Comparison of ENCODE assay signal across 8 mouse cellular contexts in the genomic region with DNA sequence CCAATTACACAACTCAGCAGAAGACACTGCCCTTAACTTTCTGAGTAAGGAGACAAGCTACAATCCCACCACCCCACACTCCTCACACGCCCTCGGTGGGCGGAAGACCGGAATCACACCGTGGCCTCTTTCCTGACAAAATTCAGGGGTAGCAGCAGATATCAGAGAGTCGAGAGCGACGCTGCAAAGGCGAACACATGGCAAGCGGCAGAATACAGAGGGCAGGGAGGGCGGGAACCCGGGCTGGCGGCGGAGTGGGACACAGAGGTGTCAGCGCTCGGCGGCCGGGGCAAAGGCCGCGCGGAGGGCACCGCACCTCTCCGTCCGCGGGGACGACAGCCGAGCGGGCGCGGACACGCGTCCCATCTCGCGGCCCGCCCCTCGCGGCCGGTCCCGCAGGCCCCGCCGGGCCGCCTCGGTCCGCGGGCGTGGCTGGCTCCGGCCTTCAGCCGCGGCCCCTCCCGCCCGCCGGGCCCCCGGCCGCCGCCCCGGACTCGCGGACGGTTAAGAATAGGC. TPM values are rescaled to one million over a fixed set of nuclear protein-coding genes. Genes with fewer than 3 reads are reported as not detected.
DNase-seq lines count a peak whose midpoint lies in the region; ATAC-seq and TF ChIP-seq lines count a peak whose summit lies in the region.

No protein-coding gene starts in this region.

- H3K27ac ChIP-seq in kidney, postnatal 0 days = peak overlapping the region; percentile 95
- peak overlapping the region; percentile 74 for H3K27ac ChIP-seq in forebrain, embryonic 11.5 days (ENCODE audit: low read depth, low read length)
- peak overlapping the region; percentile 92 for H3K27ac ChIP-seq in intestine, embryonic 16.5 days (ENCODE audit: low read length)

- peak; percentile 84 for ATAC-seq in kidney, postnatal 0 days (replicated peaks; ENCODE audit: low FRiP score, low read depth)
- peak; percentile 82 for ATAC-seq in forebrain, embryonic 11.5 days (replicated peaks; ENCODE audit: low FRiP score)
- peak; percentile 86 for ATAC-seq in intestine, embryonic 16.5 days
- peak; percentile 13 for ATAC-seq in megakaryocyte, adult 5-6 weeks (ENCODE audit: poor library complexity, severe bottlenecking)
- no peak for ATAC-seq in frontal cortex, adult (ENCODE audit: low TSS enrichment)

- WGBS in kidney, postnatal 0 days = 1% methylated on average over 23 of the region's 59 CpGs
- WGBS in forebrain, embryonic 11.5 days = under 1% methylated on average over 42 of the region's 59 CpGs
- WGBS in intestine, embryonic 16.5 days = under 1% methylated on average over 56 of the region's 59 CpGs

- peak overlapping the region; percentile 85 for H3K4me3 ChIP-seq in kidney, postnatal 0 days (replicated peaks; ENCODE audit: low read depth, low read length)
- peak overlapping the region; percentile 83 for H3K4me3 ChIP-seq in forebrain, embryonic 11.5 days (ENCODE audit: low read depth, low read length)
- peak overlapping the region; percentile 78 for H3K4me3 ChIP-seq in intestine, embryonic 16.5 days (ENCODE audit: low read length)

- no peak for TF ChIP-seq CTCF in kidney, postnatal 0 days (IDR thresholded peaks at IDR 0.05; ENCODE audit: low read depth)

- no peaks in the 10 kb centered on the region for H3K9me3 ChIP-seq in kidney, postnatal 0 days (replicated peaks; ENCODE audit: low read length)
- no peaks in the 10 kb centered on the region for H3K9me3 ChIP-seq in forebrain, embryonic 11.5 days (ENCODE audit: control insufficient read depth, low read length)
- no peaks in the 10 kb centered on the region for H3K9me3 ChIP-seq in intestine, embryonic 16.5 days (ENCODE audit: control insufficient read depth, low read length)

- no peaks in the 10 kb centered on the region for H3K36me3 ChIP-seq in kidney, postnatal 0 days (ENCODE audit: insufficient read depth, low read length)
- H3K36me3 ChIP-seq in forebrain, embryonic 11.5 days (ENCODE audit: control insufficient read depth, insufficient read depth, low read length) = no peaks in the 10 kb centered on the region
- no peaks in the 10 kb centered on the region for H3K36me3 ChIP-seq in intestine, embryonic 16.5 days (ENCODE audit: control insufficient read depth, insufficient read depth, low read length)

- no peaks in the 10 kb centered on the region for H3K27me3 ChIP-seq in kidney, postnatal 0 days (ENCODE audit: insufficient read depth, low read length)
- no peaks in the 10 kb centered on the region for H3K27me3 ChIP-seq in forebrain, embryonic 11.5 days (ENCODE audit: control insufficient read depth, insufficient read depth, low read length)
- H3K27me3 ChIP-seq in intestine, embryonic 16.5 days (replicated peaks; ENCODE audit: control insufficient read depth, insufficient read depth, low read length) = no peaks in the 10 kb centered on the region

- H3K4me2 ChIP-seq in kidney, postnatal 0 days (ENCODE audit: low read length) = peak overlapping the region; percentile 82
- H3K4me2 ChIP-seq in forebrain, embryonic 11.5 days (ENCODE audit: low read depth, low read length, severe bottlenecking) = peak overlapping the region; percentile 67
- peak overlapping the region; percentile 57 for H3K4me2 ChIP-seq in intestine, embryonic 16.5 days (ENCODE audit: low read depth, low read length)

- DNase-seq in kidney, postnatal 0 days (ENCODE audit: low spot score) = no peak
- no peak for DNase-seq in kidney, adult 9 months
- DNase-seq in Muller cell, postnatal 12 days (ENCODE audit: inconsistent ontology term) = peak; percentile 47
- peak; percentile 75 for DNase-seq in forebrain, embryonic 11.5 days (ENCODE audit: low spot score)
- DNase-seq in spleen, postnatal 10 days (ENCODE audit: low spot score in 2 of 2) = peak; percentile 68 to 84

- peaks cover 8% of the 10 kb centered on the region; the same call in 1 of the 2 replicates for H3K4me1 ChIP-seq in kidney, postnatal 0 days (replicated peaks; ENCODE audit: insufficient read depth, low read length)
- H3K4me1 ChIP-seq in forebrain, embryonic 11.5 days (replicated peaks; ENCODE audit: control insufficient read depth, insufficient read depth, low read length) = peaks cover 2% of the 10 kb centered on the region; the same call in 1 of the 2 replicates
- peaks cover 17% of the 10 kb centered on the region for H3K4me1 ChIP-seq in intestine, embryonic 16.5 days (ENCODE audit: control insufficient read depth, insufficient read depth, low read length)

- peak overlapping the region; percentile 93 for H3K9ac ChIP-seq in kidney, postnatal 0 days (ENCODE audit: low read depth, low read length)
- peak overlapping the region; percentile 89 for H3K9ac ChIP-seq in forebrain, embryonic 11.5 days (ENCODE audit: low read length)
- peak overlapping the region; percentile 87 for H3K9ac ChIP-seq in intestine, embryonic 16.5 days (ENCODE audit: low read depth, low read length)

RNA-seq across cellular contexts. Expression of a gene that starts 0.4 kb away (rescaled TPM):
- polyA plus RNA-seq in kidney, postnatal 0 days (2015; fragmentation: Nextera tagmentation; extraction: Ambion mirVana) = 111 and 123 TPM in 2 replicates
- 75.9 and 84.3 TPM in 2 replicates for polyA plus RNA-seq in forebrain, embryonic 11.5 days (2014; fragmentation: Nextera tagmentation; extraction: Ambion mirVana)
- polyA plus RNA-seq in intestine, embryonic 16.5 days (2015; fragmentation: Nextera tagmentation; extraction: Ambion mirVana) = 104 and 107 TPM in 2 replicates
- total RNA-seq in megakaryocyte, adult 5-6 weeks (2015) = 278 and 301 TPM in 2 replicates
- 210 and 223 TPM in 2 replicates for total RNA-seq in megakaryocyte, adult 5-6 weeks (2017)

Comparison
In these comparisons a context has a peak if more than half of its experiments do, and no peak if none do; other contexts are left out.
1. DNase-seq: peak in Muller cell, postnatal 12 days (single experiment), forebrain, embryonic 11.5 days (single experiment) and spleen, postnatal 10 days (2 of 2); none in kidney, postnatal 0 days (single experiment) and kidney, adult 9 months (single experiment).
2. Peak in every context shown above with its lines, with median percentiles within 50 percentile points of each other: H3K27ac ChIP-seq, H3K4me2 ChIP-seq, H3K4me3 ChIP-seq and H3K9ac ChIP-seq.